Mouse (Mus musculus): ENCODE results near the gene Spi1. TPM values are rescaled to one million over a fixed set of nuclear protein-coding genes. Genes with fewer than 3 reads are reported as not detected.

The Spi1 gene
- polyA plus RNA-seq, 1 experiment from 2014 or later: 2.8 TPM

- H3K4me1 ChIP-seq: peaks cover 17% of the 10 kb centered on the region
- H3K36me3 ChIP-seq (ENCODE audit: poor library complexity, severe bottlenecking): peaks cover 44% of the 10 kb centered on the region
- peak within 1 kb of the TSS; percentile 61 for H3K4me3 ChIP-seq
- ATAC-seq: peak; percentile 99
- H3K27ac ChIP-seq: peak within 1 kb of the TSS; percentile 72
- WGBS: under 1% methylated on average over 40 of the region's 40 CpGs
- peak within 1 kb of the TSS; percentile 84 for H3K4me2 ChIP-seq
- no peaks in the 10 kb centered on the region for H3K9me3 ChIP-seq (replicated peaks)
- peak within 1 kb of the TSS; percentile 73 for H3K9ac ChIP-seq
- no peaks in the 10 kb centered on the region for H3K27me3 ChIP-seq
These were observed 28.2 kb upstream of the Spi1 start, which contains the start of gene Psmc3 for GRCm38 (mm10) chr2:91053934-91054382. Psmc3 (plus strand) TSS chr2:91054009.

- no peak for ATAC-seq
- peaks cover 82% of the 10 kb centered on the region for H3K36me3 ChIP-seq (ENCODE audit: poor library complexity, severe bottlenecking)
- H3K4me2 ChIP-seq: no peak overlapping the region
- H3K27ac ChIP-seq: no peak overlapping the region
- 93% methylated on average over 5 of the region's 5 CpGs for WGBS
- H3K4me1 ChIP-seq: peaks cover 13% of the 10 kb centered on the region
- no peak overlapping the region for H3K4me3 ChIP-seq
- no peaks in the 10 kb centered on the region for H3K9me3 ChIP-seq (replicated peaks)
- H3K27me3 ChIP-seq: no peaks in the 10 kb centered on the region
- no peak overlapping the region for H3K9ac ChIP-seq
These were observed 23.8 kb upstream of the Spi1 start for GRCm38 (mm10) chr2:91058435-91058834.

- peaks cover 13% of the 10 kb centered on the region for H3K4me1 ChIP-seq
These were observed 22.8 kb upstream of the Spi1 start for GRCm38 (mm10) chr2:91059376-91059775.

GRCm38 (mm10) chr2:91060544-91061355 is 21.4 kb upstream of the Spi1 start:
- Histone ChIP-seq H3K4me3 (no peak overlapping the region), H3K27ac (no peak overlapping the region), H3K27me3 (no peaks in the 10 kb centered on the region), H3K4me1 (0 out of 2 replicates have a peak, but pooled peaks cover 4% of the 10 kb centered on the region), H3K36me3 (ENCODE audit: poor library complexity, severe bottlenecking) (peaks cover 99% of the 10 kb centered on the region), H3K4me2 (no peak overlapping the region), H3K9ac (no peak overlapping the region), H3K9me3 (replicated peaks) (no peaks in the 10 kb centered on the region)
- WGBS: 76% methylated on average over 10 of the region's 10 CpGs
- ATAC-seq: peak; percentile 61

More at GRCm38 (mm10) chr2:91059376-91059775, 22.8 kb upstream of the Spi1 start:
- Histone ChIP-seq H3K27me3 (no peaks in the 10 kb centered on the region), H3K4me3 (no peak overlapping the region), H3K9ac (no peak overlapping the region), H3K27ac (no peak overlapping the region), H3K4me2 (no peak overlapping the region), H3K9me3 (replicated peaks) (no peaks in the 10 kb centered on the region), H3K36me3 (ENCODE audit: poor library complexity, severe bottlenecking) (peaks cover 91% of the 10 kb centered on the region)
- WGBS: 100% methylated on average over 2 of the region's 2 CpGs
- ATAC-seq: no peak

- 86% methylated on average over 6 of the region's 6 CpGs for WGBS
These were observed 20.2 kb upstream of the Spi1 start for GRCm38 (mm10) chr2:91061849-91062481.

GRCm38 (mm10) chr2:91062779-91063606 is 19.2 kb upstream of the Spi1 start:
- ATAC-seq: no peak
- no peak overlapping the region for H3K9ac ChIP-seq
- no peaks in the 10 kb centered on the region for H3K9me3 ChIP-seq (replicated peaks)
- WGBS: 93% methylated on average over 16 of the region's 16 CpGs
- H3K27ac ChIP-seq: no peak overlapping the region
- no peak overlapping the region for H3K4me2 ChIP-seq
- no peaks in the 10 kb centered on the region for H3K27me3 ChIP-seq
- no peak overlapping the region for H3K4me3 ChIP-seq
- H3K4me1 ChIP-seq: 0 out of 2 replicates have a peak, but pooled peaks cover 5% of the 10 kb centered on the region
- peaks cover 85% of the 10 kb centered on the region for H3K36me3 ChIP-seq (ENCODE audit: poor library complexity, severe bottlenecking)

More at GRCm38 (mm10) chr2:91061849-91062481, 20.2 kb upstream of the Spi1 start:
- Histone ChIP-seq H3K27ac (no peak overlapping the region), H3K4me2 (no peak overlapping the region), H3K9ac (no peak overlapping the region), H3K9me3 (replicated peaks) (no peaks in the 10 kb centered on the region), H3K4me1 (0 out of 2 replicates have a peak, but pooled peaks cover 5% of the 10 kb centered on the region), H3K4me3 (no peak overlapping the region), H3K36me3 (ENCODE audit: poor library complexity, severe bottlenecking) (peaks cover 91% of the 10 kb centered on the region), H3K27me3 (no peaks in the 10 kb centered on the region)
- no peak for ATAC-seq

GRCm38 (mm10) chr2:91064211-91064610 is 18.0 kb upstream of the Spi1 start:
- no peak overlapping the region for H3K4me2 ChIP-seq
- no peak overlapping the region for H3K4me3 ChIP-seq
- H3K9ac ChIP-seq: no peak overlapping the region
- ATAC-seq: no peak
- peaks cover 73% of the 10 kb centered on the region for H3K36me3 ChIP-seq (ENCODE audit: poor library complexity, severe bottlenecking)
- no peak overlapping the region for H3K27ac ChIP-seq
- WGBS: 91% methylated on average over 6 of the region's 6 CpGs
- peaks cover 16% of the 10 kb centered on the region for H3K4me1 ChIP-seq
- H3K27me3 ChIP-seq: no peaks in the 10 kb centered on the region
- no peaks in the 10 kb centered on the region for H3K9me3 ChIP-seq (replicated peaks)

- Histone ChIP-seq H3K36me3 (ENCODE audit: poor library complexity, severe bottlenecking) (peaks cover 60% of the 10 kb centered on the region), H3K27me3 (no peaks in the 10 kb centered on the region), H3K4me3 (no peak overlapping the region), H3K4me2 (no peak overlapping the region), H3K27ac (no peak overlapping the region), H3K4me1 (peaks cover 22% of the 10 kb centered on the region), H3K9me3 (replicated peaks) (no peaks in the 10 kb centered on the region), H3K9ac (no peak overlapping the region)
- ATAC-seq: no peak
- WGBS: 34% methylated on average over 3 of the region's 3 CpGs
These were observed 16.6 kb upstream of the Spi1 start for GRCm38 (mm10) chr2:91065544-91065943.

GRCm38 (mm10) chr2:91066455-91066854 is 15.7 kb upstream of the Spi1 start:
- Histone ChIP-seq H3K27ac (no peak overlapping the region), H3K9me3 (replicated peaks) (no peaks in the 10 kb centered on the region), H3K4me2 (no peak overlapping the region), H3K4me1 (peaks cover 30% of the 10 kb centered on the region), H3K9ac (no peak overlapping the region), H3K4me3 (no peak overlapping the region), H3K27me3 (no peaks in the 10 kb centered on the region), H3K36me3 (ENCODE audit: poor library complexity, severe bottlenecking) (peaks cover 51% of the 10 kb centered on the region)
- WGBS: 93% methylated on average over 3 of the region's 3 CpGs
- ATAC-seq: no peak

GRCm38 (mm10) chr2:91068162-91068871 is 13.9 kb upstream of the Spi1 start:
- WGBS: 61% methylated on average over 13 of the region's 13 CpGs
- no peaks in the 10 kb centered on the region for H3K27me3 ChIP-seq
- no peak for ATAC-seq
- peaks cover 32% of the 10 kb centered on the region for H3K36me3 ChIP-seq (ENCODE audit: poor library complexity, severe bottlenecking)
- H3K27ac ChIP-seq: no peak overlapping the region
- 0 out of 2 replicates have a peak overlapping the region, but pooled peaks have one; percentile 69 for H3K4me3 ChIP-seq
- peak overlapping the region; percentile 46 for H3K9ac ChIP-seq
- H3K9me3 ChIP-seq (replicated peaks): no peaks in the 10 kb centered on the region
- H3K4me1 ChIP-seq: peaks cover 30% of the 10 kb centered on the region
- H3K4me2 ChIP-seq: peak overlapping the region; percentile 88

GRCm38 (mm10) chr2:91068872-91069165 is 13.4 kb upstream of the Spi1 start:
- WGBS: 47% methylated on average over 6 of the region's 6 CpGs
- peaks cover 27% of the 10 kb centered on the region for H3K36me3 ChIP-seq (ENCODE audit: poor library complexity, severe bottlenecking)
- H3K27ac ChIP-seq: no peak overlapping the region
- peak overlapping the region; percentile 84 for H3K9ac ChIP-seq
- H3K4me2 ChIP-seq: peak overlapping the region; percentile 88
- no peak for ATAC-seq
- H3K4me3 ChIP-seq: peak overlapping the region; percentile 69; the same call in 1 of the 2 replicates
- H3K9me3 ChIP-seq (replicated peaks): no peaks in the 10 kb centered on the region
- H3K4me1 ChIP-seq: peaks cover 30% of the 10 kb centered on the region
- H3K27me3 ChIP-seq: no peaks in the 10 kb centered on the region
